Mouse (Mus musculus) thymus, adult 2 months (tissue): ENCODE results near the gene Fhit.

Source experiments
- CTCF ChIP-seq: fragments of 200-500 bp; IDR thresholded peaks from 2 replicates; pipeline ENCODE4 v1.5.1; 2012; ENCODE audit warnings: mild to moderate bottlenecking, control low read depth, low read length, moderate library complexity, borderline replicate concordance; ENCODE audit not compliant: control insufficient read depth, poor library complexity, insufficient read depth; ENCODE audit errors: extremely low read depth
- POLR2A ChIP-seq: fragments of 200-500 bp; IDR thresholded peaks from 2 replicates; pipeline ENCODE4 v1.6.1; 2012; ENCODE audit warnings: mild to moderate bottlenecking, low read length, control low read depth, moderate library complexity; ENCODE audit not compliant: control insufficient read depth, poor library complexity, insufficient read depth; ENCODE audit errors: extremely low read depth

DNA sequence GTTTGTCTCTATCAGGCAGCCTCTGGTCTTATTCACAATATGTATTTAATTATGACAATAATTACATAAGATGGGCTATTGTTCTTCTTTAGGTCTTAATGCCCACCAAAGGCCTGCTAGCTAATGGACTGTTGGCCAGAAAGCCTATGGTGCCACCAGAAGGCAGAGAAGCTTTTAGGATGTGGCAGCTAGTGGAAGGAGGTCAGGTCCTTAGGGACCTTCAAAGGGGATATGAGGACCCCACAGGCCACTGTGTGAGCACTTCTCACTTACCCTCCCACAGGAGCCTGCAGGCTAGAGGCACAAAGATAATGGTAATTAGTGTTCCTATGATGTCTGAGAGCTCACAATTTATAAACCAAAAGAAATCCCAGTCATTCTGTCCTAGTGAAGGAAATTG is 482.2 kb downstream of the Fhit start:
- no peak for TF ChIP-seq CTCF
- TF ChIP-seq POLR2A = no peak
